Mouse (Mus musculus): ENCODE measurements around the gene Chd3.

DNA sequence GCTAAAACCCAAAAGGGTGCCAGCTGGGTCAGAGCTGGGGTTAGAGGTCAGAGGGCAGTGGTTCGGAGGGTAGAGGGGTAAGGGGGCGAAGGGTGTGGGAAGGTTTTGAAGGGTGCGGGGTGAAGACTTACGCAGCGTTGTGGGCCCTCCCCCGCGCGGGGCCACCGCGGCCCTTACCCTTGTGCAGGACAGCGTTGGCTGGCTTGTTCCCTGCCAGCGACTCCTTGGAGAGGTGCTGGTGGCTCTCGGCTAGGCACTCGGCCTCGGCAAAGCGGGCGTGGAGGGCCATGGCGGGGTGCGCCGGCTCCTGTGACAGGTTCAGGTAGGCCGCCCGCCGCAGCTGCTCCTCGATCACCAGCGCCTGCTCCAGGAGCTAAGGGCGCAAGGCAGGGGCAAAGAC is 22.8 kb downstream of the Chd3 start:
- TF ChIP-seq CTCF (IDR thresholded peaks at IDR 0.05; ENCODE audit: low read depth): no peak
- no peak for TF ChIP-seq EP300 (IDR thresholded peaks at IDR 0.05; ENCODE audit: low read depth)

Data from heart, postnatal 0 days (tissue).